Mouse (Mus musculus) cortical plate, adult 2 months (tissue): ENCODE measurements around the gene Tiam2.

Experiments used
- CTCF ChIP-seq: fragments of 200-500 bp; IDR thresholded peaks from 2 replicates; pipeline ENCODE4 v1.5.1; 2011; ENCODE audit warnings: mild to moderate bottlenecking, control low read depth, low read length; ENCODE audit not compliant: insufficient read depth; ENCODE audit errors: extremely low read depth
- POLR2A ChIP-seq: fragments of 200-500 bp; IDR thresholded peaks from 2 replicates; pipeline ENCODE4 v1.6.1; 2011; ENCODE audit warnings: mild to moderate bottlenecking, low read length, control low read depth; ENCODE audit not compliant: insufficient read depth; ENCODE audit errors: extremely low read depth

- TF ChIP-seq POLR2A (no peak), CTCF (no peak)
Observed at GRCm38 (mm10) chr17:3394985-3395384, 68.6 kb downstream of the Tiam2 start.
